Mouse (Mus musculus): ENCODE data around the gene Alpk1. TPM values are rescaled to one million over a fixed set of nuclear protein-coding genes. Genes with fewer than 3 reads are reported as not detected.

Alpk1 gene
- polyA plus RNA-seq, 1 experiment from 2014 or later: 0.92 TPM

DNA sequence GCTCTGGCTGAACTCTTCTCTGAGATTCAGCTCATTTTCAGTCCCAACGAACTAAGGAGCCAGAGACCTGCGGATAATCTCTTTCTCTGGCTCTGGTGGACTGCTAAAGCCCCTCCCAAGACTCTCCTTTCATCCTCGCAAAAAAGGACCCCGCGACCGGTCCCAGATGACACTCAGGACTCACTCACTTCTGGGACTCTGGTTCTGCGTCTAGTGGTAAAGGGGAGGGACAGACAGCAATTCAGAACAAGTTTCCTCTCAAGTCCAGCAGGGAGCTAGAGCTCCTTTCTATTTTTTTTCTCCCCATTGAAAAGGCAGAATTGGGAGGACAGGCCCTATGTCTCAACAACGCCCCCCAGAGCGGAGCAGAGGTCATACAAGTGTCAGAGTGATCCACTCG is 148.7 kb downstream of the Alpk1 start:
- WGBS: 2% methylated on average over 10 of the region's 10 CpGs
- Histone ChIP-seq H3K4me1 (ENCODE audit: control insufficient read depth, insufficient read depth, low read length) (peaks cover 24% of the 10 kb centered on the region), H3K4me3 (ENCODE audit: low read length) (no peak overlapping the region), H3K4me2 (ENCODE audit: low read depth, low read length) (no peak overlapping the region), H3K27me3 (ENCODE audit: control insufficient read depth, insufficient read depth, low read length) (peaks cover 84% of the 10 kb centered on the region), H3K9me3 (replicated peaks; ENCODE audit: control insufficient read depth, low read length) (no peaks in the 10 kb centered on the region), H3K27ac (ENCODE audit: low read length) (no peak overlapping the region), H3K36me3 (ENCODE audit: control insufficient read depth, insufficient read depth) (no peaks in the 10 kb centered on the region), H3K9ac (ENCODE audit: low read length) (no peak overlapping the region)
- ATAC-seq (replicated peaks; ENCODE audit: extremely low read depth, insufficient read depth, low FRiP score): no peak

DNA sequence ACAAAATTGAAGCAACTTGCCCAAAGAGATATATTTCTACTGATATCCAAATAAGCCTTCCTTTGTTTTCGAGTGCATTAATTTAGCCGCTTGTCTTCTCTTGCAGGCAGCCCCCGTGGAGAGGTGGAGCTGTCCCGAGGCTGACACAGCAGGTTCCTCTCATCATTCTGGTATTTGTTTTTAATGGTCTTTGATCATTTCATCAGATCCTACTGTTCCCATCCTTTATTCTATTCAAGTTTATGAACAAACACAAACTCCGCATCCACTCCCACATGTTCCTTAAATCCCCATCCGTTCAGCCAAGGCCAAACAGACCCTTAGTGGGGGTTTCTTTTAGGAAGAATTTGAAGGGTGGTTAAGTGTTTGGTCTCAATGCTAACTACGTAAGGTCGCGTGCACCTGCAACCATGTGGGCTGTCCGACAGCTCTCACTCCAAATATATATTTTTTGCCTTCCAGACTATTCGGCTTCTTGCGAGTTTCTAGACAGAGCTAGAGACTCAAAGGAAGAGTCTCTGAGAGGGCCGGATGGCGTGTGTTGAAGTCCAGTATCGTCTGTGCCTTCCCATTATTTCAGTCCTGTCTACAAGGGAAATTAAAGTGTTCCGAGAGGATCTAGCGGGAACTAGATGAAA is 149.5 kb downstream of the Alpk1 start:
- WGBS: 7% methylated on average over 17 of the region's 17 CpGs
- ATAC-seq (replicated peaks; ENCODE audit: extremely low read depth, insufficient read depth, low FRiP score): no peak
- H3K27me3 ChIP-seq (ENCODE audit: control insufficient read depth, insufficient read depth, low read length): peaks cover 85% of the 10 kb centered on the region
- H3K4me1 ChIP-seq (ENCODE audit: control insufficient read depth, insufficient read depth, low read length): peaks cover 24% of the 10 kb centered on the region
- no peaks in the 10 kb centered on the region for H3K36me3 ChIP-seq (ENCODE audit: control insufficient read depth, insufficient read depth)
- no peak overlapping the region for H3K4me3 ChIP-seq (ENCODE audit: low read length)
- no peak overlapping the region for H3K4me2 ChIP-seq (ENCODE audit: low read depth, low read length)
- no peak overlapping the region for H3K9ac ChIP-seq (ENCODE audit: low read length)
- H3K9me3 ChIP-seq (replicated peaks; ENCODE audit: control insufficient read depth, low read length): no peaks in the 10 kb centered on the region
- H3K27ac ChIP-seq (ENCODE audit: low read length): no peak overlapping the region

DNA sequence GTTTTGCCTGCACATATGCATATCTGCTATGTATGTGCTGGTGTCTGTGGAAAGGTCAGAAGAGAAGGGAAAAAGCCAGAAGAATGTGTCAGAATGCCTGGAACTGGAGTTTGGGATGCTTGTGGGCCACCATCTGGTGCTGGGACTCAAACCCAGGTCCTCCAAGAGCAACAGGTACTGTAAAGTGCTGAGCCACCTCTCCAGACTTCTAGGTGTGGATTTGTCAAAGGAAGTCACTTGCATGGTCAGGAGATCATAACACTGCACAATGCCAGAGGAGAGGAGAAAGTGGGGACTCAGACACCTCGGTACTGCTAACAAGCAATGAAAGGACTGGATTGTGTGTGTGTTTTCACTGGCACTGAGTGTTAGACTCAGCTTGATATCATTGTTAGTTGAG is 150.1 kb downstream of the Alpk1 start:
- Histone ChIP-seq H3K9me3 (replicated peaks; ENCODE audit: control insufficient read depth, low read length) (no peaks in the 10 kb centered on the region), H3K4me3 (ENCODE audit: low read length) (no peak overlapping the region), H3K4me2 (ENCODE audit: low read depth, low read length) (no peak overlapping the region), H3K27ac (ENCODE audit: low read length) (no peak overlapping the region), H3K36me3 (ENCODE audit: control insufficient read depth, insufficient read depth) (no peaks in the 10 kb centered on the region), H3K27me3 (ENCODE audit: control insufficient read depth, insufficient read depth, low read length) (peaks cover 88% of the 10 kb centered on the region), H3K4me1 (ENCODE audit: control insufficient read depth, insufficient read depth, low read length) (peaks cover 26% of the 10 kb centered on the region), H3K9ac (ENCODE audit: low read length) (no peak overlapping the region)
- no peak for ATAC-seq (replicated peaks; ENCODE audit: extremely low read depth, insufficient read depth, low FRiP score)
- 7% methylated on average over 1 of the region's 1 CpGs for WGBS

DNA sequence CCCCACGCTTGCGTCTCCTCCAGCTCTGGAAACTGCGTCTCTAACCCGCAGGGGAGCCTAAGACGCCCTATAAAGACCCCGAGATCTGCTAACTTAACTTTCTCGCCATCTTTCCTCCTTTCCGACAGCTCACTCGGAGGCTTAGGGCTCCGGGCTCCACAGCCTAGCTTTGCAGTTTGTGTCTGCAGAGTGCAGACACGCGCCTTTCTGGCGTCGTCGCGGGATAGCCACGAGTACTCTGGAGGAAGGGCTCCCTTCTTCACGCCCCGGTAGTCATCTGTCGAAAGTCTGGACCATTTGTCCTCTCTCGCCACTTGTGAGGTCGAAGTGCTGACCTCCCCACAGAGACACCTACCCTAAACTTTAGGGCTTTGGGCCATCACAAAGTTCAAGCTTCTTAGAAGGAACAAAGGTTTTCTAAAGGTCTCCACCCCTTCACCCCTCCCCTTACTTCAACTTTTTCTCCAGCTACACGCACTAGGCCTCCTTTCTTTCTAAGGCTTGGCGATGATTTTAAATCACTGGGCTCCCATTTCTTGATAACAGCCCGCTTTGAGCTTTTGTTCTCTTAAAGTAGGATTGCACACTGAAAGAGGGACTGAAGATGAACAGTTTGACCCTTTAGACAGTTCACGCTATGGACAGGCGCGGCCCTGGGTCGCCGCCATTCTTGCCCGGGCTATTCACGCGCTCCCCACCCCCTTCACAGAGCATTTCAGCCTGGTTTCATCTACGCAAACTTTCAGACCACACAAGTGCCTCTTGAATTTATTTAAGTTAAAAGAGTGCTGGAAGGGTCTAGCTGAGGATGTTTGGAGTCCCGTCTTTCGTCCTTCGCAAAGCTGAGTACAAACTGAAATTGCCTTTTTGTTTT is 151.8 kb downstream of the Alpk1 start:
- Histone ChIP-seq H3K4me2 (ENCODE audit: low read depth, low read length) (no peak overlapping the region), H3K4me3 (ENCODE audit: low read length) (no peak overlapping the region), H3K9ac (ENCODE audit: low read length) (no peak overlapping the region), H3K4me1 (ENCODE audit: control insufficient read depth, insufficient read depth, low read length) (peaks cover 18% of the 10 kb centered on the region), H3K36me3 (ENCODE audit: control insufficient read depth, insufficient read depth) (no peaks in the 10 kb centered on the region), H3K27me3 (ENCODE audit: control insufficient read depth, insufficient read depth, low read length) (peaks cover 81% of the 10 kb centered on the region), H3K27ac (ENCODE audit: low read length) (no peak overlapping the region), H3K9me3 (replicated peaks; ENCODE audit: control insufficient read depth, low read length) (no peaks in the 10 kb centered on the region)
- 4% methylated on average over 37 of the region's 37 CpGs for WGBS
- ATAC-seq (replicated peaks; ENCODE audit: extremely low read depth, insufficient read depth, low FRiP score): no peak

DNA sequence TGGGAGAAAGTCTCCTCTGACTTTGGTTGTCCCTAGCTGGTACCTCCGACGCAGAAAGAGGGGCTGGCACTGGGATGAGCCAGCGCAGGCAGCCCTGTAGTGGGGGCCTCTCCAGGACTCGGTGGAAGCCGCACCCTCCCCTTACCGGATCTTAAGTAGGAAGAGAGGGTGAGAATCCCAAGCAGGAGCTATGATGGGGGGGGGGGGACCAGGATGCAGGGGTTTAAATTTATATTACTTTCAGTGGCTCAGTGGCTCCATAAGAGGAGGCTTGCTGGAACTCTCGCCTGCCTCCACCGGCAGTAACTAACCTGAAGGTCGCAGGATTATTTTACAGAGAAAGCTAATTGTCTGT is 152.4 kb downstream of the Alpk1 start:
- no peaks in the 10 kb centered on the region for H3K9me3 ChIP-seq (replicated peaks; ENCODE audit: control insufficient read depth, low read length)
- H3K36me3 ChIP-seq (ENCODE audit: control insufficient read depth, insufficient read depth): no peaks in the 10 kb centered on the region
- no peak overlapping the region for H3K27ac ChIP-seq (ENCODE audit: low read length)
- no peak overlapping the region for H3K9ac ChIP-seq (ENCODE audit: low read length)
- no peak overlapping the region for H3K4me2 ChIP-seq (ENCODE audit: low read depth, low read length)
- 2% methylated on average over 9 of the region's 9 CpGs for WGBS
- no peak overlapping the region for H3K4me3 ChIP-seq (ENCODE audit: low read length)
- no peak for ATAC-seq (replicated peaks; ENCODE audit: extremely low read depth, insufficient read depth, low FRiP score)
- peaks cover 77% of the 10 kb centered on the region for H3K27me3 ChIP-seq (ENCODE audit: control insufficient read depth, insufficient read depth, low read length)
- H3K4me1 ChIP-seq (ENCODE audit: control insufficient read depth, insufficient read depth, low read length): peaks cover 12% of the 10 kb centered on the region

DNA sequence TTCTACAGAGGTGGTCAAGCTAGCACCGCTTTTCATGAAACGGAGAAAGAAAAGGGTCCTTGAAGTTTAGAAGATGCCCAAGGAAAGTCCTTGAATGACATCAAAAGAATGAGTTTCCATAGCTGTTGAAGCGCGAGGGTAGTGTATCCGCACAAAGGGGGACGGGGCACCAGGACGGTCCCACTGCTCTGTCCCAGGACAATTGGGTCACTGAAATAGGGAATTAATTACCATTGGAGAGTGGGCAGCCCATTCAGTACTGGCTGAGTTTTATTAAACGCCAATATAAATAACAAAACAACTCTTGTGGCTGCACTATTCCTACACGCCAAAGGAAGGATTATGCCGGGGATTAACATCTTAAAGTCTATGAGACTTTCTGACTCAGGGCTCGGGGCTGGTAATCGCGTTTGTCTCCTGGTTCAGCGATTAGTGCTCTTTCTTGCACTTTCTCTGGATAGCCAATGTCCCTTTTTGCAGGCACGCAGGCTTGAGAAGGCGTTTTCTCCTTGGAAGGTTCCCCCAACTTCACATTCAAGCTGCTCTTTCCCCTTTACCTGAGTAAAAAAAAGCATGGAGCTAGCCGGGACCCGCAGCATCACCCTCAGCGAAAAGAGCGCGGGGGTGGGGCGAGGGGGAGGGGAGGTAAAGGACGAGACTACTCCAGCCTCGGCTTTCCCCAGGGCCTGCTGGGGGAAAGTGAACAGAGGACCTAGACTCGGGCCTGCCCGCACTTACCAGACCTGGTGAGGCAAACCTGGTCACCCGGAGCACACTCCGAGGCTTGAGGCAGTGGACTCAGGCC is 153.0 kb downstream of the Alpk1 start:
- no peak overlapping the region for H3K27ac ChIP-seq (ENCODE audit: low read length)
- no peaks in the 10 kb centered on the region for H3K36me3 ChIP-seq (ENCODE audit: control insufficient read depth, insufficient read depth)
- H3K27me3 ChIP-seq (ENCODE audit: control insufficient read depth, insufficient read depth, low read length): peaks cover 74% of the 10 kb centered on the region
- 2% methylated on average over 28 of the region's 28 CpGs for WGBS
- no peak overlapping the region for H3K9ac ChIP-seq (ENCODE audit: low read length)
- H3K4me1 ChIP-seq (ENCODE audit: control insufficient read depth, insufficient read depth, low read length): peaks cover 7% of the 10 kb centered on the region
- H3K4me3 ChIP-seq (ENCODE audit: low read length): no peak overlapping the region
- H3K4me2 ChIP-seq (ENCODE audit: low read depth, low read length): no peak overlapping the region
- ATAC-seq (replicated peaks; ENCODE audit: extremely low read depth, insufficient read depth, low FRiP score): no peak
- no peaks in the 10 kb centered on the region for H3K9me3 ChIP-seq (replicated peaks; ENCODE audit: control insufficient read depth, low read length)

DNA sequence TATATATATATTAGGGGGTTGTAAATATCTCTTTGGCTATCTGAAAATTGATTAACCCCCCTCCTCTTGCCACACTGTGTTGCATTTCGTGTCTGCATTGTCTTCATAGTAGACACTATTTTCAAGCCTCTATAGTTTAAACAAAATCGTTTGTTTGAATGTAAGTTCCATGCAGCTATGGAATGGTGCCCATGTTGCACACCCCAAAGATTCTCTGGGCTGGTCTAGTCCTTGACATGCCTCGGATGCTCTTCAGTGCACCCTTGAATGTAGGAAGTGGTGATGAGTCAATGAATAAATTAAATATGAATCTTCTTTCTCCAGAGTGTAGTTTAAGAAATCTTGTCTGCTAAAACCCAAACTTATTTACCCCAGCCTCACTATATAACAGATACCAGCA is 153.8 kb downstream of the Alpk1 start:
- no peak for ATAC-seq (replicated peaks; ENCODE audit: extremely low read depth, insufficient read depth, low FRiP score)

DNA sequence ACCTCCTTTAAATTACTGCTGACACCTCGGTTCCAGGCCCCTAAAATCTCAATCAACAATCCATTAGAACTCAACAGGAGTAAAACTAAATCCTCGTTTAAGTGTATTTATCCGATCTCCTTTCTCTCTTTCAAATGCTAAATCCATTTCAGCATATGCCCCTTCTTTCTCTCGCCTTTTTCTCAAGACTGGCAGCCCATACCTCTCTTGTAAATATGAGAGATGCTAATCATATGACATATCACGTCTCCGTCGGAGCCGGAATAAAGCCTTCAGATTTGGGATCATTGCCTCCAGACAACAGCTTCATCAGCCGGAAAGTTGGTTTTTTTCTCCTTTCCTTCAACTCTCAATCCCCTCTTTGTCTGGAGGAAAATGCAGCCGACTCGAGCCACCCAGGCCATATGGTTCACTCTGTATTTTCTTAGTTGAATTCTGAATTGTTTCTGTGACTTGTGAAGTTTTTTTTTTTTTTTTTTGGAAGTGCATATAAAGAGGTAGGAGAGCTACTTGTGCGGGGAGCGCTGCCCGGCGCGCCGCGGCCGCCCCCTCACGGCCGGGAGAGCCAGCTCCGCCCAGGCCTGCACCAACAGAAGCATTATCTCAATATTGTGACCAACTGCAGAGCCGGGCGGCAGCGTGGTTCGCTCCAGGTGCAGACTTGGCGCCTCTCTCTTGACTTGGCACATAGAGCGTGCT is 154.5 kb downstream of the Alpk1 start:
- Histone ChIP-seq H3K4me1 (ENCODE audit: control insufficient read depth, insufficient read depth, low read length) (peaks cover 6% of the 10 kb centered on the region; the same call in 1 of the 2 replicates), H3K27ac (ENCODE audit: low read length) (no peak overlapping the region), H3K9ac (ENCODE audit: low read length) (no peak overlapping the region), H3K36me3 (ENCODE audit: control insufficient read depth, insufficient read depth) (no peaks in the 10 kb centered on the region), H3K27me3 (ENCODE audit: control insufficient read depth, insufficient read depth, low read length) (peaks cover 59% of the 10 kb centered on the region), H3K4me2 (ENCODE audit: low read depth, low read length) (peak overlapping the region; percentile 64), H3K9me3 (replicated peaks; ENCODE audit: control insufficient read depth, low read length) (no peaks in the 10 kb centered on the region), H3K4me3 (ENCODE audit: low read length) (peak overlapping the region; percentile 42)
- ATAC-seq (replicated peaks; ENCODE audit: extremely low read depth, insufficient read depth, low FRiP score): no peak
- WGBS: 1% methylated on average over 28 of the region's 28 CpGs

More for the DNA sequence above, 153.8 kb downstream of the Alpk1 start:
- H3K9ac ChIP-seq (ENCODE audit: low read length): no peak overlapping the region
- no peak overlapping the region for H3K4me3 ChIP-seq (ENCODE audit: low read length)
- no peaks in the 10 kb centered on the region for H3K9me3 ChIP-seq (replicated peaks; ENCODE audit: control insufficient read depth, low read length)
- 5% methylated on average over 3 of the region's 3 CpGs for WGBS
- peaks cover 66% of the 10 kb centered on the region for H3K27me3 ChIP-seq (ENCODE audit: control insufficient read depth, insufficient read depth, low read length)
- no peaks in the 10 kb centered on the region for H3K36me3 ChIP-seq (ENCODE audit: control insufficient read depth, insufficient read depth)
- H3K4me1 ChIP-seq (ENCODE audit: control insufficient read depth, insufficient read depth, low read length): peaks cover 6% of the 10 kb centered on the region; the same call in 1 of the 2 replicates
- no peak overlapping the region for H3K27ac ChIP-seq (ENCODE audit: low read length)
- H3K4me2 ChIP-seq (ENCODE audit: low read depth, low read length): no peak overlapping the region
